Mouse (Mus musculus): ENCODE measurements around the gene Osbp2. TPM values are rescaled to one million over a fixed set of nuclear protein-coding genes. Genes with fewer than 3 reads are reported as not detected.

The Osbp2 gene
- total RNA-seq, 2 experiments from 2014 or later = 0.46 TPM

Other genes with a start within 250 kb of the Osbp2 start
- 10 to 100 TPM; 15.5 to 15.9 TPM for gene Morc2a, start 214.7 kb downstream of the Osbp2 start, total RNA-seq (2021)
- gene 4921536K21Rik, start 31.2 kb upstream of the Osbp2 start, total RNA-seq (2021) = under 1 TPM; 0.13 TPM
- 1 to 10 TPM; 5.1 to 8.4 TPM for gene Dusp18, start 31.3 kb upstream of the Osbp2 start, total RNA-seq (2021)
- 10 to 100 TPM; 13.0 to 14.2 TPM for gene Slc35e4, start 50.8 kb upstream of the Osbp2 start, total RNA-seq (2021)
- gene Tcn2, start 68.3 kb upstream of the Osbp2 start, total RNA-seq (2021) = 10 to 100 TPM; 11.6 to 22.6 TPM
- 10 to 100 TPM; 24.3 to 31.2 TPM for gene Pes1, start 100.1 kb upstream of the Osbp2 start, total RNA-seq (2021)
- gene 4930556J24Rik, start 112.9 kb upstream of the Osbp2 start, total RNA-seq (2021) = not detected
- gene Gal3st1, start 119.7 kb upstream of the Osbp2 start, total RNA-seq (2021) = under 1 TPM; 0.51 to 0.78 TPM
- not detected for gene Sec14l4, start 167.6 kb upstream of the Osbp2 start, total RNA-seq (2021)
- not detected for gene Sec14l3, start 200.9 kb upstream of the Osbp2 start, total RNA-seq (2021)
- 10 to 100 TPM; 60.8 to 62.0 TPM for gene Mtfp1, start 231.5 kb upstream of the Osbp2 start, total RNA-seq (2021)

Data from gastrocnemius, postnatal 25 days (tissue).